Comparison of ENCODE assay signal across 8 mouse cellular contexts in genomic region chr9:33095654-33096053, GRCm38 (mm10).
DNase-seq lines count a peak whose midpoint lies in the region; ATAC-seq and TF ChIP-seq lines count a peak whose summit lies in the region.

No protein-coding gene starts in this region.

- H3K36me3 ChIP-seq in heart, embryonic 11.5 days (ENCODE audit: control insufficient read depth, insufficient read depth, low read length), result no peaks in the 10 kb centered on the region
- no peaks in the 10 kb centered on the region for H3K36me3 ChIP-seq in midbrain, postnatal 0 days (ENCODE audit: insufficient read depth, low read length)

- peak; percentile 88 for TF ChIP-seq CTCF in midbrain, postnatal 0 days (IDR thresholded peaks at IDR 0.05)

- H3K27me3 ChIP-seq in heart, embryonic 11.5 days (ENCODE audit: control insufficient read depth, insufficient read depth, low read length), result no peaks in the 10 kb centered on the region
- no peaks in the 10 kb centered on the region for H3K27me3 ChIP-seq in midbrain, postnatal 0 days (ENCODE audit: insufficient read depth, low read length)

- 3% methylated on average over 3 of the region's 3 CpGs for WGBS in heart, embryonic 11.5 days (ENCODE audit: insufficient replicate concordance)
- WGBS in midbrain, postnatal 0 days, result 1% methylated on average over 3 of the region's 3 CpGs

- H3K4me2 ChIP-seq in heart, embryonic 11.5 days, result no peak overlapping the region
- no peak overlapping the region for H3K4me2 ChIP-seq in midbrain, postnatal 0 days (ENCODE audit: low read depth, low read length, poor library complexity, severe bottlenecking)

- H3K4me3 ChIP-seq in heart, embryonic 11.5 days (ENCODE audit: low read depth, low read length), result no peak overlapping the region
- no peak overlapping the region for H3K4me3 ChIP-seq in midbrain, postnatal 0 days (ENCODE audit: low read depth, low read length)

- no peak for ATAC-seq in heart, embryonic 11.5 days (replicated peaks; ENCODE audit: insufficient number of reproducible peaks, low FRiP score, low TSS enrichment)
- peak; percentile 46 for ATAC-seq in activated CD4-positive, CD25-positive, alpha-beta regulatory T cell, adult 4 months
- ATAC-seq in midbrain, postnatal 0 days (ENCODE audit: low FRiP score), result no peak

- no peaks in the 10 kb centered on the region for H3K9me3 ChIP-seq in heart, embryonic 11.5 days (replicated peaks; ENCODE audit: control insufficient read depth, low read length)
- H3K9me3 ChIP-seq in midbrain, postnatal 0 days (ENCODE audit: low read length), result no peaks in the 10 kb centered on the region

- intact Hi-C loops in heart, postnatal 10 days (cut with DNase I), result loop anchor here (1.0 to 5.0 kb wide), 5 partner anchors 152 to 823 kb away; no protein-coding TSS in a partner anchor

- peak; percentile 68 to 86 for DNase-seq in heart, adult 18-20 months
- DNase-seq in embryo, embryonic 10.5 days (ENCODE audit: low spot score), result peak; percentile 89
- DNase-seq in heart, postnatal 10 days, result peak; percentile 77 to 88
- peak; percentile 80 to 81 for DNase-seq in left cerebral cortex, adult 18-20 months (ENCODE audit: low spot score in 2 of 2)
- peak; percentile 80 for DNase-seq in midbrain, postnatal 0 days (ENCODE audit: low spot score)
- DNase-seq in spleen, postnatal 36 days (ENCODE audit: low spot score in 2 of 2), result peak; percentile 56 to 69

- H3K9ac ChIP-seq in heart, embryonic 11.5 days (ENCODE audit: low read depth, low read length), result no peak overlapping the region
- H3K9ac ChIP-seq in midbrain, postnatal 0 days (replicated peaks; ENCODE audit: low read length, poor library complexity, severe bottlenecking), result no peak overlapping the region

- H3K4me1 ChIP-seq in heart, embryonic 11.5 days (ENCODE audit: control insufficient read depth, insufficient read depth, low read length), result peaks cover 3% of the 10 kb centered on the region
- H3K4me1 ChIP-seq in midbrain, postnatal 0 days (ENCODE audit: insufficient read depth, low read length), result no peaks in the 10 kb centered on the region

- no peak overlapping the region for H3K27ac ChIP-seq in heart, embryonic 11.5 days (ENCODE audit: low read depth, low read length)
- H3K27ac ChIP-seq in midbrain, postnatal 0 days (ENCODE audit: low read depth, low read length), result no peak overlapping the region
